Mouse (Mus musculus): ENCODE measurements around the gene Gm10337.

The Gm10337 gene

GRCm38 (mm10) chr15:102517631-102517975 lies 14.1 kb downstream of the Gm10337 start:
- DNase-seq (ENCODE audit: low spot score): no peak

GRCm38 (mm10) chr15:102517976-102518858 lies 14.7 kb downstream of the Gm10337 start, which contains the start of gene Tarbp2:
TSS of gene Tarbp2 (plus strand) at chr15:102518192.
- peak; percentile 97 for DNase-seq (ENCODE audit: low spot score)

GRCm38 (mm10) chr15:102518859-102519201 lies 15.3 kb downstream of the Gm10337 start:
- no peak for DNase-seq (ENCODE audit: low spot score)

- DNase-seq (ENCODE audit: low spot score): no peak
These were observed 16.0 kb downstream of the Gm10337 start for GRCm38 (mm10) chr15:102519211-102520141.

- no peak for DNase-seq (ENCODE audit: low spot score)
These were observed 16.9 kb downstream of the Gm10337 start for GRCm38 (mm10) chr15:102520416-102520815.

GRCm38 (mm10) chr15:102521480-102521879 lies 18.0 kb downstream of the Gm10337 start:
- DNase-seq (ENCODE audit: low spot score): no peak

- DNase-seq (ENCODE audit: low spot score): peak; percentile 69
These were observed 21.5 kb downstream of the Gm10337 start, which contains the start of gene Npff for GRCm38 (mm10) chr15:102524892-102525485. TSS of gene Npff (minus strand) at chr15:102524942.

GRCm38 (mm10) chr15:102526111-102527002 lies 22.8 kb downstream of the Gm10337 start:
- no peak for DNase-seq (ENCODE audit: low spot score)

GRCm38 (mm10) chr15:102527936-102528335 lies 24.4 kb downstream of the Gm10337 start:
- no peak for DNase-seq (ENCODE audit: low spot score)

- no peak for DNase-seq (ENCODE audit: low spot score)
These were observed 24.9 kb downstream of the Gm10337 start for GRCm38 (mm10) chr15:102528396-102528795.

- DNase-seq (ENCODE audit: low spot score): no peak
These were observed 27.0 kb downstream of the Gm10337 start for GRCm38 (mm10) chr15:102530566-102530965.

- no peak for DNase-seq (ENCODE audit: low spot score)
These were observed 28.1 kb downstream of the Gm10337 start for GRCm38 (mm10) chr15:102531586-102531985.

GRCm38 (mm10) chr15:102532106-102532900 lies 28.8 kb downstream of the Gm10337 start:
- no peak for DNase-seq (ENCODE audit: low spot score)

GRCm38 (mm10) chr15:102533926-102534325 lies 30.4 kb downstream of the Gm10337 start:
- no peak for DNase-seq (ENCODE audit: low spot score)

- no peak for DNase-seq (ENCODE audit: low spot score)
These were observed 41.3 kb downstream of the Gm10337 start for GRCm38 (mm10) chr15:102544801-102545200.

- no peak for DNase-seq (ENCODE audit: low spot score)
These were observed 42.7 kb downstream of the Gm10337 start for GRCm38 (mm10) chr15:102546246-102546645.

- peak; percentile 44 for DNase-seq (ENCODE audit: low spot score)
These were observed 43.3 kb downstream of the Gm10337 start for GRCm38 (mm10) chr15:102546677-102547427.

- DNase-seq (ENCODE audit: low spot score): no peak
These were observed 44.0 kb downstream of the Gm10337 start for GRCm38 (mm10) chr15:102547478-102547877.

- DNase-seq (ENCODE audit: low spot score): no peak
These were observed 49.1 kb downstream of the Gm10337 start for GRCm38 (mm10) chr15:102552599-102552998.

Measured in ovary, postnatal 14 days (tissue).